Mouse (Mus musculus): ENCODE results near the gene BC035044.
"Not testable (repeated sequence)": the region's sequence is repeated elsewhere in the genome, so short reads cannot be mapped to it uniquely, and the experiment has no call there.

Gene BC035044

DNA sequence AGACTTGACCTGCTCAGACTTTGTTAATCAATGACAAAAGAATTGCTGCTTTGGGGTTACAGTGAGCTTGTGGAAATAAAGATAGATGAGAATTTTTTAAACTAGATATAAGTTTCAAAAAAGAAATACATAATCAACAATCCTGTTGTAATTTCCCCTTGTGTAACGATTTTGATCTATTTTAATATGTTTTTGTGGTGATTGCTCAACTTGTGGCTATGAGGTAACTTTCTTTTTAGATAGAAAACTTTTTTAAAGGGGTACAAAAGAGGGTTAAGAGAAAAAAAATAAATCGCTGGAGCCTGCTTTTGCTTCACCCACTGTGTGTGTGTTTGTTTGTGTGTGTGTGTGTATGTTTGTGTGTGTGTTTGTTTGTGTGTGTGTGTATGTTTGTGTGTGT lies 39.8 kb downstream of the BC035044 start:
- no peak for DNase-seq (ENCODE audit: extremely low read depth, low read depth, low spot score)

DNA sequence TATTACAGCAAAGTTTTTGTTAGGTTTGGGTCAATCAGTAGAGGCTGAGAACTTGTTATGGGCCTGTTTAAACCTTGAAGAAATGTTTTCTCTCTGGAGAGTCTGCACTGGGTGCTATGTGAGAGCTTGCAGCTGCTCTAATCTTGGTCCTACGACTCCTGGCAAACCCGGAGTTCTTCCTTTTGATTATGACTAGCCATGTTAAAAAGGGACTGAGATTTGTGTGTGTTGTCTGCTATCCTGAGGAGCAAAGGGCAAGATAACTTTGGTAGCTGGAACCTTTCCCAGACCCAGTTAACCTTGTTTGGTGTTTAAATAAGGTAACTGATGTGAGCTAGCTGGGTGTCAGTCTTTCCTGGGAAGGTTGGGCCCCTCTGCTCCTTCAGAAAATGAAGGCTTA lies 40.3 kb downstream of the BC035044 start:
- no peak for DNase-seq (ENCODE audit: extremely low read depth, low read depth, low spot score)

DNA sequence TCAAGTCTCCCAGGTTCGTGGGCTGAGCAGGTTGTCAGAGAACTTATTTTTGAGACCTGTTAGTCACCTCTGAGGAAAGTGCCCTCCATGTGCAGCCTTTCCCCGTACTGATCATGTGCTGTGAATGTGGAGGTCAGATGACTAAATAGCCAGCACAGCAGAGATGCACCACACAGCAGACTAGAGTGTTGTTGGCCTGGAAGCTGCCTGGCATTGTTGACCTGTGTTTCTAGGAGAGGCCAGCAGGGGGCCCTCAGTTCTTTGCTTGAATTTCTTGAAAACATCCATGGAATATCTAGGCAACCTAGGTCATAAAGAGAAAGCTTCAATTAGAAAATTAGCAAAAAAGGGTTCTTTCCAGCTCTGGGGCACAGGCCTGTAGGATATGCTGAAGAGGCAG lies 41.0 kb downstream of the BC035044 start:
- no peak for DNase-seq (ENCODE audit: extremely low read depth, low read depth, low spot score)

DNA sequence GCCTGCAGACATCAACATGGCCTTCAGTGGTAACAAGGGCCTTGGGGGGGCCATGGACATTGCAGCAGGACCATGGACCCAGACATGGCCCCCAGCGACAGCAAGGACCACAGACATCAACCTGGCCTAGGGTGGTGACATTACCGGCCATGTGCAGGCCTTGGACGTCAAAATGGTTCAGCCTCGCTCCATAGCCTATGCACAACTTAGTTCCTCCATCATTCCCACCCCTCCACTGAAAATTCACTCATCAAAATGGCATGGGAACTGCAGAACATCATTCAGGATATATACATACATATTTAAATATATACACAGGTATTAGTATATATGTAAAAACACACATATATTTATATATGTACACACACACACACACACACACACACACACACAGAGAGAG lies 43.5 kb downstream of the BC035044 start:
- DNase-seq (ENCODE audit: extremely low read depth, low read depth, low spot score): no peak

DNA sequence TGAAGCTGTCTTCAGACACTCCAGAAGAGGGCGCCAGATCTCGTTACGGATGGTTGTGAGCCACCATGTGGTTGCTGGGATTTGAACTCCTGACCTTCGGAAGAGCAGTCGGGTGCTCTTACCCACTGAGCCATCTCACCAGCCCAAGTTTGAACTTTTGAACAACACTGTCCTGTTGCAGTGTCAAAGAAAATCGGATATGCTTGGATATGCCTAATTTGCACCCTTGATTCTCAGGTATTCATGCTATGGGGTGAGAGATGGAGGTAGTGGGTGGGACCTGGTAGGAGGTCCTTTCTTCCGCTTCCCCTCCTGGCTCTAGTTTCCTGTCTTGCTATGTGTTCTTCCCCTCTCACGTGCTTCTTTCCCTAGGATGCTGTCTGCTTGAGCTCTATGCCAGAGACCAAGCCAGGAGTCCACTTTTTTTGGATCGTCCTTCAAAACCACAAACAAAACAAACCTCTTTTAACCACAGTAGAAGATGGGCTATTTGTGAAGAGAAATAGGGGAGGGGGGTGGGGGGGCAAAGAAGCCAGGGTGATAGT lies 44.9 kb downstream of the BC035044 start:
- DNase-seq (ENCODE audit: extremely low read depth, low read depth, low spot score): no peak

DNA sequence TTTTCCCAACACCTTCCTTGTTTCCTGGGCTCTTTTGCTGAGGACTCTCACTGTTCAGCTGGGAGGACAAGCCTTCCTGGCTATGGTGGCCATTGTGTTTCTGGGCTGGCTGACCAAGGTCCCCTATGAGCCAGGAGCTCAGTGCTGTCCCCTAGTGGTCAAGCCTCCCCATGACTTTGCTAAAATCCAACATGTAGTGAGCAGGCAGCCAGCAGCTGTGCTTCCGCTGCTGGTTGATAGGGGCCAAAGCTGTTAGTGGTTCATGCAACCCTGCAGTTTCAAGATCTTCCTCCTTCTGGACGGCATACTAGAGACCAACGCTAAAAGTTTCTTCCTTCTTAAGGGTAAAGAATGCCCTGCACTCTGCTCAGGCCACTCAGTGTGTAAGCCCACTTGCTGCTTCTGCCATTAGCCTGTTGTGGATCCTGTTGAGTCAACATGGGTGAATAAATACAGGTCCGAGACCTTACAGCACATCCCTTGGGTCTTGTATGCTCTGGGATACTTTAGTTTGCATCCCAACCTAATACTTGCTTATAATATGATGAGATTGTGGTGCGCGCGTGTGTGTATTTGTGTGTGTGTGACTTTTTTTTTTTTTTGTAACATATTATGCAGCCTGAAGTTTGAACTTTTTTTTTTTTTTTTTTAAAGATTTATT lies 45.5 kb downstream of the BC035044 start:
- no peak for DNase-seq (ENCODE audit: extremely low read depth, low read depth, low spot score)

DNA sequence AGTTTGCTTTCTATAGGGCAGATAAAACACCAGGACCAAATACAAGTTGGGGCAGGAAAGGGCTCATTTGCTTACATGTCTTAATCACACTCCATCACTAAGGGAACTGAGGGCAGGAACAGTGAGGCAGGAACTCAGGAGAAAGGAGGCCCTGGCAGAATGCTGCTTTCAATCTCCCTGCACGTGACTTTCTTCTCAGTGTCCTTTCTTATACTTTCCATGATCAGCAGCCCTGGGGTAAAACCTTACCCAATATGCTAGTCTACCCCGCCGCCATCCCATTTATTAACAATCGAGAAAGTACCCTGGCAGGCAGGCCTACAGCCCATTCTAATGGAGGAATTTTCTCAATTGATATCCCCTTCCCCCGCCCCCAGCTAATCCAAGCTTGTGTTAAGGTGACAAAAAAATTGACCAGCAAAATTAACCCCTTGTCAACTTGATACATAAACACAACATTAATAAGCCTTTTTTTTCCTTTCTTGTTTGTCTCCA lies 46.3 kb downstream of the BC035044 start:
- DNase-seq (ENCODE audit: extremely low read depth, low read depth, low spot score): no peak

DNA sequence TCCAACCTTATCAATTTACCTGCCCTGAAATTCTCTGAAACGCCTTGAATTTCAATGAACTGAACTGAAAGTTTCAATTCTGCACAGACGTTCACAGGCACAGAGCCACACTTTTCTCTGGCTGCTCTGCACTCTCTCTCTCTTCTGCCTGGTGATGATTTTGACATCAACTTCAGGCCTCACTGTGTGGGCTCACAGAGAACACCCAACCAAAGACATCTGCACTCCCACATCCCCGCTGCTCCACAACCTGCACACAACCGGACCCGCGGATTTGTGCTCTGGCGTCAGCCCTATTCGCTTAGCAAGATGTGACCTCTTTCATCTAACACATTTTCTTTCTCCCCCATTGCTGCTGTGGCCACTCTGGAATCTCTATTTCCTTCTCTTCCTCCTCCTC lies 46.8 kb downstream of the BC035044 start:
- DNase-seq (ENCODE audit: extremely low read depth, low read depth, low spot score): no peak

DNA sequence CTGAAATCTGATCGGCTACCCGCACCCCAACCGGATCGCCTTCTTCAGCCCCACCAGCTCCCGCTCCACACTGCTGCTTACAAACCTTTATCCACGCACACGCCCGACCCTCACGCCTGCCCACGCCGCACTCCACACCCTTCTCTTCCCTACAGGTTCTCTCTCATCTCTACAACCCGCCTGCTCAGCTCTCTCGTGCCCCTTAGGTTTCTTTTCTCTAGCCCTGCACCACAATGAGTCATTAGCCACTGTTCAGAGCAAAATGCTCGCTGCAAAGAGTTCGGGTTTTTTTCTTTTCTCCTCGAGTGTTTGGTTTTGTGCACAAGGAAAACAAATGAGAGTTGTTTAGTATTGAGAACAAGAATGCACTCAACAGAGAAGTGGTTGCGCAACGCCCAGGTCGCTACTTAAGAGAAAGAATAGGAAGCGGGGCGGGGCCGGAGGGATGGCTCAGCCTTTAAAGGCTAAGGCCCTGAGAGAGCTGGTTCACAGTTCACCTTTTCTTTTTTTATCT lies 47.4 kb downstream of the BC035044 start:
- no peak for DNase-seq (ENCODE audit: extremely low read depth, low read depth, low spot score)

DNA sequence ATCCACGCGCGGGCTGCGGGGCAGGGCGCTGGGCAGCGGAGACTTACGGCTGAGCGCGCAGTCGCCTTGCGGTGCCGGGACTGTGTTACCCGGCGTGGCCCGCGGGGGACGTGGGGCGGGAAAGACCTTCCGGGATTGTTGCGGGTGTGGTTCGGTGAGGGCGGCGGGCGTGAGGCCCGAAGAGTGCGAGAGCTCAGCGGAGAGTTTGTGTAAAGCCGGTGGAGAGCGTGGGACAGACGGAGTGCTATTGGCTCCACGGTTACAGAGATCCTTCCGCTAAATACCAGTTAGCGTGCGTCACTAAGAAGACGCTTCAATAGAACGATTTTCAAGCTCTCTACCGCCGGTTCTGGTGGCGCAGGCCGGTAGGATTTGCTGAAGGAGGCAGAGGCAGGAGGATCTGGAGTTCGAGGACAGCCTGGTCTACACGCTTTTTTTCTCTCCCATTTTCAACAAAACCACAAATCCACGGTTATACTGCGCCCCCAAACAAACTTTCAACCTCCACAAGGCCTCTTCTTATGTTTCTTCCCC lies 47.9 kb downstream of the BC035044 start:
- no peak for DNase-seq (ENCODE audit: extremely low read depth, low read depth, low spot score)

DNA sequence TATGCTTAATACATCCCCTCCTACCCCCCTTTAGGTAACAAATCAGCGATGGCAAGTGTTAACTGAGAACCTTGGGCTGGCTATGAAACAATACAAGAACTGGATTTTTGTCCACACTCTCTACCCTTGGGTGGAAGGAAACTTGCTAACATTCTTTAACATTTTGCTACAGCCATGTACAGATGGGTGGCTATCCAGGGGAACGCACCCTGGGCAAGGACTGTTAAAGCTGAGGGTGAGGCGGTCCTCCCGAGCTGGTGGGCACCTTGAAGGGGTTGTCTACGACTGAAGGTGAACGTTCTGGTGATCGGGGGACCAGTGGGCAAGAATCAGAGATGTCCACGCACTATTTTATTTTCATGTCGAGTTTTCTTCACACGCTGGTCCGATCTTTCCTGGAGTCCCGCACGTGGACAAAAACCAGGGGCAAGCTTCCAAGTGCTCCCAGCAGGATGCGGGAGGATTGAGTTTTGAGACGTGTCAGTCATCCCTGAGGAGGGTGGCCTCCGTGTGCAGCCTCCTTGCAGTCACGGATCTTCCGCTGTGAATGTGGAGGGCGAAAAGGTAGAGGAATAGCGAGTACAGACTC lies 48.5 kb downstream of the BC035044 start:
- no peak for DNase-seq (ENCODE audit: extremely low read depth, low read depth, low spot score)

DNA sequence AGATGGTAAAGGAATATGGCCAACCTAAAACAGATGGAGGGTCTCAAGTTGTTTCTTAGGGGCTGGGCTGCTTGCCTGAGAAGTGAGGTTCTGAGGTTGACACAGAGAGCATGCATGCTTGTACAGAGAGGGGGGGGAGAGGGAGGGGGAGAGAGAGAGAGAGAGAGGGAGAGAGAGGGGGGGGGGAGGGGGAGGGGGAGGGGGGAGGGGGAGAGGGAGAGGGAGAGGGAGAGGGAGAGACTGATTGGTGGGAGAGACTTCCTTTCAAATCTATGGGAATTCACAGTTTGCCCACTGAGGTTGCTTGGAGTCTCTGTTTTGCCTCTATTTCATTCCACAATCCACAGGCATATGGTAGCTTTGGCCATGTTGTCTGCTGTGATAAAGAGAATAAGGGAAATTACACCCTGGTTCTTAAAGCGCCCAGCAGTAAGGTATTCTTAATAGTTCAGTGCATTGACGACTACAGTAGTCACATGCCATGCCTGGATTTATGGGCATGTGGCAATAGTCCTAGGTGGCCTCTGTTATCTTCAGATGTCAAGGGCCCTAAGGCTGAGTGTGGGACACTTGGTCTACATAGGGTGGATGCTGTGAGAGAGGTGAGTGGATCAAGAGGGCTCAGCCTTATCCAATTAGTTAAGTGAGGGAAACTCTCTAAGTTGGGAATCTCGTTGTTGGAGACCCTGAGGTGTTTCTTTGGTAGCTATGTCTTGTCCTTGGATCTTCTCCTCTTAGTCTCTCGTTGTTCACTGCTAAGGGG lies 49.4 kb downstream of the BC035044 start:
- no peak for DNase-seq (ENCODE audit: extremely low read depth, low read depth, low spot score)

DNA sequence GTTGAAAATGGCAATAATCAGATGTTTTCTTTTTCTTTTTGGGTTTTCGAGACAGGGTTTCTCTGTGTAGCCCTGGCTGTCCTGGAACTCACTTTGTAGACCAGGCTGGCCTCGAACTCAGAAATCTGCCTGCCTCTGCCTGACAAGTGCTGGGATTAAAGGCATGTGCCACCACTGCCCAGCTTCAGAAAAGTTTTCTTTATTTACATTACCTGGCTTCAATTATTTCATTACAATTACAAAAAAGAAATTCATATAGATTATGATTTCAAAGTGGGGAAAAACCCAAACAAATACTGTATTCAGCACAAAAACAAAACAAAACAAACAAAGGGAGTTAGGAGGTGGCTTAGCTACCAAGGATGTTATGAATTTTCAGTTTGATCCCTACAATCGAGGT lies 50.3 kb downstream of the BC035044 start:
- not testable (repeated sequence) for DNase-seq (ENCODE audit: extremely low read depth, low read depth, low spot score)

DNA sequence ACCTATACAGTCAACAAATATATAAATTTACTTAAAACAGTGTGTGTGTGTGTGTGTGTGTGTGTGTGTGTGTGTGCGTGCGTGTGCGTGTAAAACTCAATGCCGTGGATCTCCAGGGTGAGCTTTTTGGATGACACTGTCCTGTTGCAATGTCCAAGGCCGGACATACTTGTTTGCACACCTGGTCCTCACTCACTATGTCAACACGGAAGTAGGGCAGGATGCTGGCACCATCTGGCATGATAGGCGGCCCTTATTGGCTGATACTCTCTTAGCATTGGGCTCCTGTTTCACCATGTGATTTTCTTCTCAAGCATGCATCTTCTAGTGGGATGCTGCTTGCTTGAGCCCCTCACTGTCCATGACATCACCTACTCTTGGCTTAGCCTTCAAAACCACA lies 51.0 kb downstream of the BC035044 start:
- DNase-seq (ENCODE audit: extremely low read depth, low read depth, low spot score): no peak

DNA sequence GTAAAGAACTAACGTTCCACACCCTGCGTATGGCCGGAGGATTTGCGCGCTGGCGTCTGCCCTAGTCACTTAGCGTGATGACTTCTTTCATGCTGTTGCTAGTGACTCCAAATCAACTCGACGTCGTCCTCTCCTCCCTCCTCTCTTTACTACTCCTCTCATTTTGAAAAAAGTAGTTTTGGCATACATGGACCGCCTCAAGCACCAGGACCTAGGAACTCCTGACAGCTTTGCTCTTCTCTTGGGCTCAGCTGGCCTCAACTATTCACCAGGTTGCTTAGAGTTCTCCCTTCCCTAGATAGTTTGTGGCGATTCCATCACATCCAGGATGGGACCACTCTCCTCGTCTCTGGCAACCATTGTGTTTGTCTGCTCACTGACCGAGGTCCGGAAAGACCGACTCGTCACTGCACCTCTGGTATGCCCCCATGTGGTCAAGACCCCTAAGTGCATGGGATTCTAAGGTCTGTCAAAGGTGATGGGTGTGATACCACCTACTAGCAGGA lies 51.6 kb downstream of the BC035044 start:
- no peak for DNase-seq (ENCODE audit: extremely low read depth, low read depth, low spot score)

DNA sequence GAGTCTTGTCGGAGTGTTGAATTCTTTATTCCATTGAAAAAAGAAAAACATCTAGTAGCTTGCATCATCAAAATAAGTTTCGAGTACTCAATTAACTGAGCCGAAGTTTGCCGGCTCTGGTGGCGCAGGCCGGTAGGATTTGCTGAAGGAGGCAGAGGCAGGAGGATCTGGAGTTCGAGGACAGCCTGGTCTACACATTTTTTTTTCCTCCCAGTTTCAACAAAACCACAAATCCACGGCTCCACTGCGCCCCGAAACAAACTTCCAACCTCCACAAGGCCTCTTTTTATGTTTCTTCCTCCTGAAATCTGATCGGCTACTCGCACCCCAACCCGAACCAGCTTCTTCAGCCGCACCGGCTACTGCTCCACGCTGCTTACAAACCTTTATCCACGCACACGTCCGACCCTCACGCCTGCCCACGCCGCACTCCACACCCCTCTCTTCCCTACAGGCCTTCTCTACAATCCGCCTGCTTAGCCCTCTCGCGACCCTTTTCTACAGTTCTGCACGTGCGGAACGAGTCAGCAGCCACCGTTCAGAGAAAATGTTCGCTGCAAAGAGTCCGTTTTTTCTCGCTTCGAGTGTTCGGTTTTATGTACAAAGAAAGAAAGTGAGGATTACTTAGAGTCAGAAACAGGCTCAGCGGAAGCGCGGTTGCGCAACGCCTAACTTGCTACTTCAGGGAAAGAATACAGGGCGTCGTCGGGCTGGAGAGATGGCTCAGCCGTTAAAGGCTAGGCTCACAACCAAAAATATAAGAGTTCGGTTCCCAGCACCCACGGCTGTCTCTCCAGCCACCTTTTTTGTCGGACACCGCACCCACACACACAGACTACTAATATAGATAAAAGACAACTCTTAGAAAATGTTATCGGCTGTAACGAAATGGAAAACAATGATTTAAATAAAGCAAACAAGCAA lies 52.3 kb downstream of the BC035044 start:
- DNase-seq (ENCODE audit: extremely low read depth, low read depth, low spot score): no peak

DNA sequence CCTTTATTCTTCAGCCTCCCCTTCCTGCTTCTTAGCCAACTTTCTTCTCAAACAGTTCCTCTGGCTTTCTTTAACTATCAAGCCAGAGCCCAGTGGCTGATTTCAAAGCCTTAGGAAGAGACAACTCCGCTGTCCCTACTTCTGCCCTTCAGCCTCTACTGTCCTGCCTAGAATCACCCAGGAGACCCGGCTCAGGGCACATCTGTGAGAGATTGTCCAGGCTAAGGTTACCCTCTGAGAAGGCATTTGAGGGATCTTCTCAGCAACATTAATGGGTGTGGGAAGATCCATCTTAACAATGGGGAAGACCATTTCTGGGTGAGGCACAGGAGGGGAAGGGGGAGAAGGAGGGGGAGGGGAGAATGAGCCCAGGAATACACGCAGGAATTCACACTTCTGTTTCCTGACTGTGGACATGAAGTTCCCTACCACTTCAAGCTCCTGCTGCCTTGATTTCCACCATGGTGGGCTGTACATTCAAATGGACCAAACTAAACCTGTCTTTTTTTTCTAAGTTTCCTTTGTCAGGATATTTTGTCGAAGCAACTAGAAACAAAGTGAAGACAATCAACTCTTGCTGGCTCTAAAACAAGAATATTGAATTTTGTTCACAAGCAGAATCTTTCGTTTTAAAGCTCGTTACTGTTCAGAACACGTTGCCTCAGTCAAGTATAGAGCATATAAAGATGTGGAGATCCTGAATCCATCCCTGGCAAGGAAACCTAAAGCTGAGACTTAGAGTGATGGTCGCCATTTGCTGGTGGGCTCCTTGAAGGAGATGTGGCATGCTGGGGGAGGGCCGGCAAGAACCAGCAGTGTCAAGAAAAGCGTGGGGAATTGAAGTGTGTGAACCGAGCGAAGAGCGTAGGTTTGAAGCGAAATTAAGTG lies 53.2 kb downstream of the BC035044 start:
- DNase-seq (ENCODE audit: extremely low read depth, low read depth, low spot score): no peak

DNA sequence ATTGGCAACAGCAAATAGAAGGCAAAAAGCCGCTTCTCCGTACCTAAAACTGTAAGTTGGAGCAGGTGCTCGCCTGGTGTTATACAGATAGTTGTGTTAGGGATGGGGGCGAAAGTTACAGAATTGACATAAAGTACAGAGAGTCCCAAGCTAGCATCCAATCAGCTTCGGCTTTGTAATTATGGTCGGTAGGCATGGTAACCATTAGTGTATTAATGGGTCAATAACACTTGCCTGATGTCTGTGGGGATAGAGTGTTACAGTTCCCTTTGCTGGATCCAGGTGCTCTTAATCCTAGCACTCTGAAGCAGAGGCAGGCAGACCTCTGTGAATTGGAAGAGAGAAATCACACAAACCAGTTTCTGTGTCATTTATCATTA lies 54.0 kb downstream of the BC035044 start:
- no peak for DNase-seq (ENCODE audit: extremely low read depth, low read depth, low spot score)

Data from fat pad, adult 2 months (tissue).